Mouse (Mus musculus) brain, embryonic 18.5 days (tissue): ENCODE results near the gene Gm7358.
"Not testable (repeated sequence)": the region's sequence is repeated elsewhere in the genome, so short reads cannot be mapped to it uniquely, and the experiment has no call there.

ENCODE experiments used
- DNase-seq: peaks from one replicate; pipeline ENCODE4 v3.0.0-alpha.2; 2012; ENCODE audit warnings: low read depth, low spot score

Gm7358 gene

GRCm38 (mm10) chr17:14059431-14059830 is at the start of gene Gm7358:
TSS of gene Gm7358 (minus strand) at chr17:14059531.
- not testable (repeated sequence) for DNase-seq

- DNase-seq = not testable (repeated sequence)
Observed at GRCm38 (mm10) chr17:14103018-14103417, 43.7 kb upstream of the Gm7358 start.

- DNase-seq = not testable (repeated sequence)
Observed at GRCm38 (mm10) chr17:14101446-14101980, 42.2 kb upstream of the Gm7358 start.

- DNase-seq = not testable (repeated sequence)
Observed at GRCm38 (mm10) chr17:14099886-14100285, 40.6 kb upstream of the Gm7358 start.

DNA sequence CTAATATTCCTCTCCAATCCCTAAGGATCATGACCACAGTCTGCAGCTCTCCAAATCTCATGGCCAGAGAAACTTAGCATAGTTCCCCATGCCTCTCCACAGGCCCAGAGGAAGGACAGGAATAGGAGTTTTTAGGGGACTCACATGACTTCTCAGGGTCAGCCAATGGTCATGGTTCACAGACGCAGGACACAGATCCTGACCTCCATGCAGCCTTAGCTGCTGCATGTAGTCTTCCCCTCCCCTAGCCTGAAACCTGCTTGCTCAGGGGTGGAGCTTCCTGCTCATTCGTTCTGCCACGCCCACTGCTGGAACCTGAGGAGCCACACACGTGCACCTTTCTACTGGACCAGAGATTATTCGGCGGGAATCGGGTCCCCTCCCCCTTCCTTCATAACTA is 34.8 kb upstream of the Gm7358 start:
- DNase-seq = not testable (repeated sequence)

DNA sequence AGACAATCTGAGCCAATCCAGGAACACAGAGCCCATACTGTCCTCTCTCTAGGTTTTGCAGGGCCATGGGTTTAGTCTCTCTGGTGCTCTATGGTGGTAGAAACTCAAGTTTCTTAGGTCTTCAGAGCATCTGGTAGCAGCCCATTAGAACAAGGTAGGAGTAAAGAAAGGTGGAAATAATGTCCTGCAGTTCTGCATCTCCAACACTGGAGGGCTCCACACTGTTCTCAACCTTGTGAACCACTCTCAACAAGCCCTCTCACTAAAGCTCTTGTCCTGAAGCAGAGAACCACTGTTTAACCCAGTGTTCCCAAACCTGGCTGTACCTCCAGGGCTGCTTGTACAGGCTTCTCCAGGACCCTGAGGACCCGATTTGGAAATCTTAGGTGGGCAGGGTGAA is 27.3 kb upstream of the Gm7358 start:
- not testable (repeated sequence) for DNase-seq

DNA sequence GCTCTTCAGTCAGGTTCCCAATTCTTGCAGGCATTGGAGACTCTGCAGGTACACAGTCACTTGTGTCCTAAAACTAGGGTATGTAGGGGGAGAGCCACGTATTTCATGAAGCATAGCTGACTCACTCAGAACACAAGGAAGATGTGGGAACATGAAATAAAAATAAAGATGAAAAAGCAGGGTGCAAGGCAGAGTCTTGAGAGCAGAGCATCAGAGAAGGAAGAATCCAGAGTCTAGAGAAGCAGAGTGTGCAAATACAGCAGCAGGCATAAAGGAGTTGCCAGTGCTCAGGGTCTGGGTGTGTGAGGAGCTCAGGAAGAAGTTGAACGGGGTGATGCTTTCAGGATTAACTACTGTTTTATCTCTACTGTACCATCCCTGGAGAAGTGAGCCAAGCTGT is 17.5 kb downstream of the Gm7358 start:
- not testable (repeated sequence) for DNase-seq

DNA sequence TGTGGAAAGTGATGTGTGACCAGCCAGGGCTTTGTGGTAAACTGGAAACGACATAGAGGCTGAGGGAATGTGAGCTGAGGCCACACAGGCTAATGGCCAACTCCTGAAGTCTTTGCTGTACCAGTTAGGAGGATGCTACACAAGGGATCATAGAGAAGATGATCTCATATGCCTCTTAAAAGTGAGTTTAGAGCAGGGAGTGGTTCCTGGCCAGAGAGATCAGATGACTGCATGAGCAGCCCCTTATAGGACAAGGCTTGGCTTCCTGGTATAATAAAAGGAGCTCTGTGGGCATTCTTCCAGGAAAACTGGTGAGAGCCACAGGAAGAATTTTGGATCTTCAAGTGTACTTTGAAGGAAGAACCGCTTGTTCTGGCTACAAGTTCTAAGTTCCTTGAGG is 22.3 kb downstream of the Gm7358 start:
- DNase-seq = not testable (repeated sequence)

- not testable (repeated sequence) for DNase-seq
Observed at GRCm38 (mm10) chr17:14036113-14036512, 23.2 kb downstream of the Gm7358 start.
